Mouse (Mus musculus): Measurements from ENCODE around the gene Wbp1.

GRCm38 (mm10) chr6:83134951-83135513 lies 13.7 kb upstream of the Wbp1 start, which contains the start of gene Rtkn:
- TF ChIP-seq CTCF (IDR thresholded peaks at IDR 0.05; ENCODE audit: low read depth) = no peak
- no peak for TF ChIP-seq EP300 (IDR thresholded peaks at IDR 0.05; ENCODE audit: low read depth)
